Mouse (Mus musculus): ENCODE data around the gene Xrn1. TPM values are rescaled to one million over a fixed set of nuclear protein-coding genes. Genes with fewer than 3 reads are reported as not detected.
"Not testable (repeated sequence)": the region's sequence is repeated elsewhere in the genome, so short reads cannot be mapped to it uniquely, and the experiment has no call there.

Gene Xrn1
- polyA plus RNA-seq, 1 experiment from 2014 or later: 11.8 TPM

- 85% methylated on average over 5 of the region's 5 CpGs for WGBS
- 0 out of 2 replicates have a peak, but pooled peaks cover 3% of the 10 kb centered on the region for H3K4me1 ChIP-seq (replicated peaks)
- H3K9me3 ChIP-seq (replicated peaks): no peaks in the 10 kb centered on the region
- peaks cover 73% of the 10 kb centered on the region for H3K36me3 ChIP-seq
- H3K4me2 ChIP-seq: no peak overlapping the region
- ATAC-seq (replicated peaks; ENCODE audit: insufficient number of reproducible peaks, insufficient read depth, low FRiP score, low read depth): no peak
- H3K27me3 ChIP-seq: no peaks in the 10 kb centered on the region
- no peak overlapping the region for H3K4me3 ChIP-seq
- H3K27ac ChIP-seq: no peak overlapping the region
- no peak overlapping the region for H3K9ac ChIP-seq
These were observed 100.3 kb downstream of the Xrn1 start for GRCm38 (mm10) chr9:96054878-96055277.

DNA sequence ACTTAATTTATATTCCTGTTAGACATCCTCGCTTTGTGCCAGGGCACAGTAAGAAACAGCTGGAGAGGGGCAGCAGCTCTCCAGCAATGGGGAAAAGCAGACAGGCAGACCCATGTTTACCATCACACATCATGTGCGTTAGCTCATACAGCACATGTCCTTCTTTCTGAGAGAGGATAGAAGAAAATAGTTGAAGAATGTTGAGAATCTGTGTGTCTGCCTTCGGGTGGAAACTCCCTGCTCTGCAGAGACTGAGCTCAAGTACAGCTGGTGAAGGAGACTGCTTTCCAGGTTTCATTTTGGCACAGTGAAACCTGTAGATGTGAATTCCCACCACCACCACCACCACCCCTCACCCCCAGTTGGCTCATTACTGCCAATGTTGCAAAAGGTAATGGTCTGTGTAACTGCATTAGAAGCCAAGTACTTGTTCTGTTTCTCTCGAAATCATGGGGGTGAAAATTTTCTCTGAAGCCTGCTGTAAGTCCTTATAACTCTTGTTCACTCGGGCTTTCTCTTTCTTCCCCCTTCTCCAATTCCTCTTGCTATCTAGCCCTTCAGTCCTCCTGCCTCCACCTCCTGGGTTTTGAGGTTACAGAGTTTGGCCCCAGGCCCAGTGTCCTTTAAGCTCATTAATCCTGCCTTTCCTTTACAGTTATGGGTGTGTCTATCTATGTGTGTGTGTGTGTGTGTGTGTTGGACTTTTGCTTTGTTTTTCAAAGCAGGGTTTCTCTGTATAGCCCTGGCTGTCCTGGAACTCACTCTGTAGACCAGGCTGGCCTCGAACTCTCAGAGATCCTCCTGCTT lies 102.1 kb downstream of the Xrn1 start:
- peaks cover 56% of the 10 kb centered on the region for H3K36me3 ChIP-seq
- H3K9me3 ChIP-seq (replicated peaks): no peaks in the 10 kb centered on the region
- no peak overlapping the region for H3K9ac ChIP-seq
- 0 out of 2 replicates have a peak, but pooled peaks cover 3% of the 10 kb centered on the region for H3K4me1 ChIP-seq (replicated peaks)
- no peak for ATAC-seq (replicated peaks; ENCODE audit: insufficient number of reproducible peaks, insufficient read depth, low FRiP score, low read depth)
- no peak overlapping the region for H3K27ac ChIP-seq
- H3K4me3 ChIP-seq: no peak overlapping the region
- no peaks in the 10 kb centered on the region for H3K27me3 ChIP-seq
- no peak overlapping the region for H3K4me2 ChIP-seq
- WGBS: 66% methylated on average over 6 of the region's 6 CpGs

DNA sequence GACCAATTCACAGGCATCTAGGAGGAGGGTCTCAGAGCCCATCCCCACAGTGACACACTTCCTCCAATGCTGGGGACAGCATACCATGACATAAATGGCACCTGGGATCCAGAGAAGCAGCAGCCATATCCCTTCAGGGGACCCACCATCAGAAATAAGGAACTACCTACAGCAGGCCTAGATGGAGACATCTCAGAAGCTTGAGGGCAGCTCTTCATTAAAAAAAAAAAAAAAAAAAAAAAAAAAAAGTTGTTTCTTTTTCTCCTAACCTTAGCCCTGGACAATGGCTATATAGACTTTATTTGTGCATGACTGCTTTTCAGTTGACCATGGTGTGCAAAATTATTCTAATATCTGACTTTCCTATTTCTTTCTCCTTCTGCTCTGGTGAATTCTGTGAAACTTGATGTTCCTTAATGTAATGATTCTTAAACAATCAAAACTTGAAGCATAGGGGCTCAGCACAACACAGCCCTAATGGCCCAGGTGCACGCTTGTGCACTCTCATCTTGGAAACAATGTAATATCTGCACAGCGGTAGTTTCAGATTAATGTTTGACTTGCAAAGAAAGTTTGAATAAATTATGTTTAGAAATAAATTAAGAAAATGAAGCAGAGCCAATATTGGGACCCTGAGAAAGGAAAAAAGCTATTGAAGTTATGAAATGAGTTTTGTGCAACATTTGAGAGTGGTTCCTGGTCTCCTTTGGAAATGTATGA lies 108.7 kb downstream of the Xrn1 start:
- no peaks in the 10 kb centered on the region for H3K27me3 ChIP-seq
- H3K36me3 ChIP-seq: peaks cover 10% of the 10 kb centered on the region; the same call in 1 of the 2 replicates
- H3K9me3 ChIP-seq (replicated peaks): no peaks in the 10 kb centered on the region
- no peak overlapping the region for H3K4me3 ChIP-seq
- no peak for ATAC-seq (replicated peaks; ENCODE audit: insufficient number of reproducible peaks, insufficient read depth, low FRiP score, low read depth)
- H3K27ac ChIP-seq: no peak overlapping the region
- H3K4me1 ChIP-seq (replicated peaks): no peaks in the 10 kb centered on the region
- 82% methylated on average over 2 of the region's 2 CpGs for WGBS
- no peak overlapping the region for H3K4me2 ChIP-seq
- H3K9ac ChIP-seq: no peak overlapping the region

DNA sequence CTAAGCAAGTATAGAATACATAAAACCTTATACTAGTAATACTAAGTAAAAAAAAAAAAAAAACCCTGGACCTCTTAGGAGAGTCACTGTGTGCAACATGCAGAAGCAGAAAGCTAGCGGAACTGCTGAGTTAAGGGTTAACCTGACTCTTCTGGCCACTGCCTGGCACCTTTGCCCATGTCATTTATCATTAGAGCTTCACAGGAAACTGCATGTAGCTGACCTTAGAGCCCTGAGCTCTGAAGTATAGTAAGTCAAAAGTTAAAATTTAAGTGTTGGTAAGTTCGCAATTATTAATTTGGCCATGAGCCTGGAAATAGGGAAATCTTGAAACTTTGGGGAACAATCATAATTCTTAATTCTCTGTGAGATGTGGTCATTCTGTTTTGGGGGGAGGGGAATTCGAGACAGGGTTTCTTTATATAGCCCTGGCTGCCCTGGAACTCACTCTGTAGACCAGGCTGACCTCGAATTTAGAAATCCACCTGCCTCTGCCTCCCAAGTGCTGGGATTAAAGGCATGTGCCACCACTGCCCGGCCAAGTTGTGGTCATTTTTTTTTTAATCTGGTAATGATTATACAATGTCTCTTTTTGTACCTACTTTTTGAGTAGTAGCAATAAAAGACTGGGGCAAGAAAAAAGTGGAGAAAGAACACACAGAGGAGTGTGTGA lies 109.4 kb downstream of the Xrn1 start:
- no peaks in the 10 kb centered on the region for H3K4me1 ChIP-seq (replicated peaks)
- no peaks in the 10 kb centered on the region for H3K27me3 ChIP-seq
- 71% methylated on average over 5 of the region's 5 CpGs for WGBS
- H3K4me2 ChIP-seq: no peak overlapping the region
- H3K4me3 ChIP-seq: no peak overlapping the region
- H3K9me3 ChIP-seq (replicated peaks): no peaks in the 10 kb centered on the region
- H3K9ac ChIP-seq: no peak overlapping the region
- H3K36me3 ChIP-seq: peaks cover 4% of the 10 kb centered on the region; the same call in 1 of the 2 replicates
- ATAC-seq (replicated peaks; ENCODE audit: insufficient number of reproducible peaks, insufficient read depth, low FRiP score, low read depth): no peak
- H3K27ac ChIP-seq: no peak overlapping the region

- Histone ChIP-seq H3K4me1 (replicated peaks) (no peaks in the 10 kb centered on the region), H3K9ac (no peak overlapping the region), H3K4me3 (no peak overlapping the region), H3K27me3 (no peaks in the 10 kb centered on the region), H3K27ac (no peak overlapping the region), H3K4me2 (no peak overlapping the region), H3K9me3 (replicated peaks) (no peaks in the 10 kb centered on the region), H3K36me3 (no peaks in the 10 kb centered on the region)
- 57% methylated on average over 2 of the region's 2 CpGs for WGBS
- ATAC-seq (replicated peaks; ENCODE audit: insufficient number of reproducible peaks, insufficient read depth, low FRiP score, low read depth): no peak
These were observed 112.9 kb downstream of the Xrn1 start for GRCm38 (mm10) chr9:96067507-96067906.

DNA sequence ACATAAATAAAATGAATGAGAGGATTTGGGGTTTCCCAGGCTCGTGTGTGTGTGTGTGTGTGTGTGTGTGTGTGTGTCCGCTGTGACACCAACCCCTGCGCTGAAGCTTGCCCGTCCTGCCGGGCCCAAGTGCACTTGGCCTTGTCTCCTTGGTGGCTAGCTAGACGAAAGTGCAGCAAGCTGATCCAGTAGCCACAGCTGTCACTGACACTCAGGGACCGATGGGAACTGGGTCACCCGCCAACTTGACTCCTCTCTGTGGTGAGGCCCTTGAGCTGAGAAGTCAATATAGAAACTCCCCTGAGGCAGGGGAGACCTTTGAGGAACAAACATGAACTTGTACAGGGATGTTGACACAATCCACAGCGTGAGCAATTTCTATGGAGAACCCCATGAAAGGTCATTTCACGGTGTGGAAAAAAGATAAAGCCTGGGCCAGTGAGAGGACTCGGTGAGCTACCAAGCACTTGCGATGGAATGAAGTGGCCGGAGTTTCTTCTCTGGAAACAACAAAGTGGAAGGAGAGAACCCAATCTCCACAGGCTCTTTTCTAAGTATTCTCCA lies 124.3 kb downstream of the Xrn1 start:
- H3K27ac ChIP-seq: no peak overlapping the region
- H3K27me3 ChIP-seq: no peaks in the 10 kb centered on the region
- H3K36me3 ChIP-seq: no peaks in the 10 kb centered on the region
- 89% methylated on average over 13 of the region's 13 CpGs for WGBS
- no peak overlapping the region for H3K4me2 ChIP-seq
- H3K4me3 ChIP-seq: no peak overlapping the region
- no peak overlapping the region for H3K9ac ChIP-seq
- no peak for ATAC-seq (replicated peaks; ENCODE audit: insufficient number of reproducible peaks, insufficient read depth, low FRiP score, low read depth)
- no peaks in the 10 kb centered on the region for H3K9me3 ChIP-seq (replicated peaks)
- H3K4me1 ChIP-seq (replicated peaks): no peaks in the 10 kb centered on the region

- Histone ChIP-seq H3K27ac (no peak overlapping the region), H3K4me2 (no peak overlapping the region), H3K27me3 (no peaks in the 10 kb centered on the region), H3K4me3 (no peak overlapping the region), H3K9me3 (replicated peaks) (no peaks in the 10 kb centered on the region), H3K9ac (no peak overlapping the region), H3K4me1 (replicated peaks) (no peaks in the 10 kb centered on the region), H3K36me3 (no peaks in the 10 kb centered on the region)
- WGBS: 87% methylated on average over 6 of the region's 6 CpGs
- no peak for ATAC-seq (replicated peaks; ENCODE audit: insufficient number of reproducible peaks, insufficient read depth, low FRiP score, low read depth)
These were observed 130.7 kb downstream of the Xrn1 start for GRCm38 (mm10) chr9:96085293-96085692.

GRCm38 (mm10) chr9:96087671-96088070 lies 133.1 kb downstream of the Xrn1 start:
- no peaks in the 10 kb centered on the region for H3K36me3 ChIP-seq
- no peaks in the 10 kb centered on the region for H3K27me3 ChIP-seq
- H3K4me2 ChIP-seq: no peak overlapping the region
- H3K9me3 ChIP-seq (replicated peaks): no peaks in the 10 kb centered on the region
- no peak for ATAC-seq (replicated peaks; ENCODE audit: insufficient number of reproducible peaks, insufficient read depth, low FRiP score, low read depth)
- WGBS: 84% methylated on average over 2 of the region's 2 CpGs
- H3K4me1 ChIP-seq (replicated peaks): no peaks in the 10 kb centered on the region
- no peak overlapping the region for H3K9ac ChIP-seq
- H3K27ac ChIP-seq: no peak overlapping the region
- no peak overlapping the region for H3K4me3 ChIP-seq

DNA sequence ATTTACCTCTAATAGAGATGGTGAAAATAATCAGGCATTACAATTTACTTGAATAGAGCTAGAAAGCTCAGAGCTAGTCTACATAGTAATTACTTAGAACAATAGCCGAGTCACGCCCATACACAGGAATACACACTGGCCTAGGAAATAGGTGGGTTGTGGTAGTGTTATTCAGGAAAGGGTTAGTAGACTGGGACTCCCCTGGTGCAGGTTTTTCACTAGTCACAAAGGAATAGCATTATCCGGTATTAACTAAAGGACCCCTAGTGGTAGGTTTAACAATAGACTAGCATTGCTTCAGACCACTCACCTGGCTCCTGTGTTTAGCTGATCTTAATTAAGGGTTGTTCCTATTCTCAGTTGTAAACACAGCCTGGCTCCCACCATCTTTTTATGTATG lies 133.9 kb downstream of the Xrn1 start:
- not testable (repeated sequence) for H3K4me2 ChIP-seq; H3K27ac ChIP-seq; H3K4me3 ChIP-seq; ATAC-seq (replicated peaks; ENCODE audit: insufficient number of reproducible peaks, insufficient read depth, low FRiP score, low read depth); H3K9me3 ChIP-seq (replicated peaks); H3K36me3 ChIP-seq; H3K4me1 ChIP-seq (replicated peaks); H3K9ac ChIP-seq; H3K27me3 ChIP-seq
- WGBS: 85% methylated on average over 3 of the region's 3 CpGs

- not testable (repeated sequence) for H3K9ac ChIP-seq; ATAC-seq (replicated peaks; ENCODE audit: insufficient number of reproducible peaks, insufficient read depth, low FRiP score, low read depth); H3K9me3 ChIP-seq (replicated peaks); H3K27ac ChIP-seq; H3K4me1 ChIP-seq (replicated peaks); H3K4me2 ChIP-seq; H3K36me3 ChIP-seq; H3K4me3 ChIP-seq; H3K27me3 ChIP-seq
- 90% methylated on average over 10 of the region's 10 CpGs for WGBS
These were observed 138.1 kb downstream of the Xrn1 start for GRCm38 (mm10) chr9:96092637-96093036.

DNA sequence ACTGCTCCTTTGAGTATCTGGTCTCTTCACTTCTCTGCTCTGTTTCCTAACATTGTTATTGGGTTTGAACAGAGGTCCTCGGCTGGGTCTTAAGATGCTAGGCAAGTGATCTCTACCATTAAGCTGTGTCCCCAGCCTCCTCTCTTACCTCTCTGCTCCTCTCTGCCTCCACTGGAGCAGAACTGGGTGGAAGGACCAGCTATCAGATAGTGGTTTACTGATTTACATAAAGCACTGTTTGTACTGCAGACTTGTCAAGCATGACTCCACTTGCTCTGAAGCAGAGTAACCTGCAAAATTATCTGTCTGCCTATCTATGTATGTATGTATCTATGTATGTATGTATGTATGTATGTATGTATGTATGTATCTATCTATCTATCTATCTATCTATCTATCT lies 138.7 kb downstream of the Xrn1 start:
- no peak for ATAC-seq (replicated peaks; ENCODE audit: insufficient number of reproducible peaks, insufficient read depth, low FRiP score, low read depth)
- no peaks in the 10 kb centered on the region for H3K36me3 ChIP-seq
- no peaks in the 10 kb centered on the region for H3K27me3 ChIP-seq
- no peak overlapping the region for H3K27ac ChIP-seq
- H3K4me3 ChIP-seq: no peak overlapping the region
- H3K4me1 ChIP-seq (replicated peaks): no peaks in the 10 kb centered on the region
- 97% methylated on average over 1 of the region's 1 CpGs for WGBS
- H3K4me2 ChIP-seq: no peak overlapping the region
- H3K9ac ChIP-seq: no peak overlapping the region
- H3K9me3 ChIP-seq (replicated peaks): peaks cover 6% of the 10 kb centered on the region; the same call in 1 of the 2 replicates

Measured in heart, embryonic 15.5 days (tissue).